Mouse (Mus musculus): ENCODE results near the gene Gins2.
A peak's percentile ranks its signal among the peaks of the same experiment; 100 is the strongest.

The Gins2 gene

DNA sequence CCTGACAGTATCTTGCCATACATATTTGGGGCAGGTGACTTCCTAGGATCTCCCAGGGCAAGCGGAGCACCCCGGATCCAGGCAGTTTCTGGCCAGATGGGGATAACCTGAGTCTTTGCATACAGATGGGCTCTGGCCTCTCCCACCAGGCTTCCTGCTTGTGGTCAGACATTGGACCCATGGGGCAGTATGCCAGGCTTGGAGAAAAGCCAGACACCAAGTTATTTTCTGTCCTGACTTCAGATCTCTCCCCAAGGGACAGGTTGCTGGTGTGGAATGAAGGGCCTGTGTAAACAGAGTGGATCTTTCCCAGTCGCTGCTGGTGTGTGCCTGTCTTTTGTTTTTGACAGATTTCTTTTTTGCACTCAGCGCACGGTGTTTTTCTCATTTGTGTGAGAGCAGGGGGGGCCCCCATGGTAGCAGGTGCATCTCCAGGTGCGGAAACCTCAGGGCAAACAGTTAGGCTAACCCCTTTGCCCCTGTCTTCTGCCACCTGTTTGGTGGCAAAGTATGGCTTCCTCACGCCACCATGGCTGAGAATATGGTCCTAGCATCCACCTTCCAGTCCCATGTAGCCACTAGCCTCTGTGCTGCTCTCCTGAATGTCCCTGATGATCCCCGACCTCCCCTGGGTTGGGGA, 45.6 kb downstream of the Gins2 start:
- no peak for DNase-seq

GRCm38 (mm10) chr8:120542995-120543394, 46.1 kb downstream of the Gins2 start:
- no peak for DNase-seq

GRCm38 (mm10) chr8:120539775-120540625, 49.1 kb downstream of the Gins2 start:
- no peak for DNase-seq

DNA sequence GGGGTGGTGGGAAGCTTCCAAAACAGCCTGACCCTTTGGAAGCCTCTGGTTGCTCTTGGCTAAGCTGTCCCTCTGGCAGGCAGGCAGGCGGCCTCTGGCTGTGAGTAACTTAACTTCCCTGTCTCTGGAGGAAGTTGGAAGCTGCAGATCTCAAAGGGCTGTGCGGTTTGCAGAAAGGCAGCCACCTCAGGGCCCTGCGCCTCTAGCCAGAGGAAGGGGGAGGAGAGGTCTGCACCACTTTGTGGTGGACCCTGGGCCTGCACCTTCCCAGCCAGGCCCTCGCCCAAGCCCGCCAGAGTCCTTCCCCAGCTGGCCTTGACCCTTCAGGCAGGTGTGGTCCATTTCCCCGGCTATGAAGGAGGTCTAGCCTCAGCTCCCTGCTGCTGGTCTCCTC, 49.7 kb downstream of the Gins2 start:
- DNase-seq = no peak

- DNase-seq = peak; percentile 77
Observed at GRCm38 (mm10) chr8:120538397-120539240, 50.5 kb downstream of the Gins2 start.

GRCm38 (mm10) chr8:120537818-120538396, 51.2 kb downstream of the Gins2 start:
- peak; percentile 80 for DNase-seq

GRCm38 (mm10) chr8:120537207-120537817, 51.8 kb downstream of the Gins2 start:
- peak; percentile 70 for DNase-seq

DNA sequence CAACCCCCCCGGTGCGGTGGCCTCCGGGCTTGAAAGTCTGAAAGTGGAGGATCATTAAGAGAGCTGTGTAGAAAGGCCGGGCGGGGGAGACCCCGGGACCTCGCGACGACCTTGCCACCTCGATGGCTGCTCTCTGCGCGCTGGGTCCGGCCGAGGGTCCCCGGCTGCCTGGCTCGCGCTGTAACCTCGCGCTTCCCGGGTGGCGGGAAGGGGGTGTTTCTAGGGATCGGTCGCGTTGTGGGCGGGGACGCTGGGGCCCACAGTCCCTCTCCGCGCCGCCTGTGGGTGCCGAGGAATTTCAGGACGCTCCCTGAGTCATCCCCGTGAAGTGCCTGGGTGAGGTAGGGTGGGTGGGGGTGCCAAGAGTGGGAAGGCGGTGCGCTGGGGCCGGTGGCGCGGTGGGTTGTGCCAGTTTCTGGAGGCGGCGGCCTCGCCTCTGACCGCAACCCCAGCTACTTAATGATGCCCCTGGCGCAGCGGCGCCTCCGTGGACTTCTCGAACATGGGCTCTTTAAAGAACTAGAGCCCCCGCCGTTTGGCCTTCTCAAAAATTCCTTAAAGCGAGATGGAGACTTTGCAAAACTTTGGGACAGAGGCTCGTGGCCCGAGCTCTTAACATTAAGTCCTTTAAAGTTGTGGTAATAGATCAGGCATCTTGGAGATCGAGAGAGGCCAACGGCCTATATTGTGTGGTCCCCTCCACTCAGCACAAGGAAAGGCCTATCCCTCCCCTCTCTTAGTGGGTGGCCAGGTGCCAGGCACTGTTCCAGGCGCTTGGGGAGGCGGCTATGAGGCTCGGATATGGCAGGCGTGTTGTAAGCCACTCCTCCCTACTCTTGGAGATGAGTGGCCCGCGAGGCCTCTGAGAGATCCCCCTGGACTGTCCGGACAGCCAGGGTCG, 52.5 kb downstream of the Gins2 start:
- peak; percentile 70 for DNase-seq

DNA sequence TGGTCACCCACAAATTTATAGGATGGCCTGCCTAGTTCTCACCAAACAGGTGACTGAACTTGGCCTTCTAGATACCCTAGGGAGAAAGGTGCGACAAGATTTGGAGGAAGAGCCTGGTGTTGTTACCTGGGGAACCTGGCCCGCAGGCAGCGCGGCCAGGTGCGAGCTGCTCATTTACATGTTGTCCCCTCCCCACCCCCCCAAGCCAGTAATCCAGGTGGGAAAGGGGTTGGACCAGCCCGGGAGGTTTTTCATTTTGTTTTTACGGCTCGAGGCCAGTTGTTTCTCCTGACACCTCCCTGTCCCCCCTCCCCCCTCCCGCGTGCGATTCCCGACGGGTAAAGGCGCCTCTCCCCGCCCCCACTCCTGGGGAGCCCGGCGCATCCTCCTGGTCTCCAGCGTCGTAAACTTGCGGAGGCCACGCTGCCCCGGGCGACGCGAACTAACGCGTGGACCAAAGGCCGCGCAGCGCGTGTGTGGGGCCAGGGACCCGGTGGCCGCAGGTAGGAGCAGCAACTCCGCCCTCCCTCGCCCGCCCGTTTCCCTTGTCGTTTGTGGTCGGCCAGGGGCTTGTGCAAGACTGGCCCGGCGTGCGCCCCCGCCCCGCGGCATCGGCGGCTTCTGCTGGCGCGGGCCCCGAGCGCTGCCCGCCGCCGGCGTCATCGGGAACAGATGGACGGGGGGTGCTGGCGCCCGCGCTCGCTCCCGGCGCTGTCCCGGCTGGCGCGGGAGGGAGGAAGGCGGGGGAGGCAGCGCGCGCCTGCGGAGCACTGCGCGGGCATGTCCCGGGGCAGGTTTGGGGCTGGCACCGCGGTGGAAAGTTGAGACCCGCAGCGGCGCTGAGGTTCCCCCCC, 53.4 kb downstream of the Gins2 start:
- peak; percentile 86 for DNase-seq

- DNase-seq = peak; percentile 76
Observed at GRCm38 (mm10) chr8:120534504-120535368, 54.4 kb downstream of the Gins2 start.

DNA sequence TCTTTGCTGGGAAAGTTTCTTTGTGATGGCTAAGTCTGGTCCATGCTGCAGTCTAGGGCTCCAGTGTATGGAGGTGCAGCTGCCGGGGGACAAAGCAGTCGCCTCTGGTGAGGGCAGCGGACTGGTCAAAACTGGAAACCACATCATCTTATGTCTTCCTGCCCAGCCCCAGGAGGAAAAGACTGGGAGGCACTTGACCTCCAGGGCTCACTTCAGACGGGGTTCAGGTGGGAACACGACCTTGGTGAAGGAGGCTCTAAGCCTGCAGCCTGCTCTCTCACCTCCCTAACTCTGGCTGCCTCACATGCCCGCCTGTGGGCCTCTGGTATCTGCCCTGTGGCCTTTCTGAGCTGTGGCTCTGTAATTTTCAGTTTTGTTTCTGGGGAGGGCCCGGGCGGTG, 55.0 kb downstream of the Gins2 start:
- no peak for DNase-seq

GRCm38 (mm10) chr8:120533380-120533779, 55.7 kb downstream of the Gins2 start:
- no peak for DNase-seq

- no peak for DNase-seq
Observed at GRCm38 (mm10) chr8:120532517-120533215, 56.4 kb downstream of the Gins2 start.

- no peak for DNase-seq
Observed at GRCm38 (mm10) chr8:120531775-120532516, 57.2 kb downstream of the Gins2 start.

GRCm38 (mm10) chr8:120530954-120531656, 58.0 kb downstream of the Gins2 start:
- DNase-seq = no peak

DNA sequence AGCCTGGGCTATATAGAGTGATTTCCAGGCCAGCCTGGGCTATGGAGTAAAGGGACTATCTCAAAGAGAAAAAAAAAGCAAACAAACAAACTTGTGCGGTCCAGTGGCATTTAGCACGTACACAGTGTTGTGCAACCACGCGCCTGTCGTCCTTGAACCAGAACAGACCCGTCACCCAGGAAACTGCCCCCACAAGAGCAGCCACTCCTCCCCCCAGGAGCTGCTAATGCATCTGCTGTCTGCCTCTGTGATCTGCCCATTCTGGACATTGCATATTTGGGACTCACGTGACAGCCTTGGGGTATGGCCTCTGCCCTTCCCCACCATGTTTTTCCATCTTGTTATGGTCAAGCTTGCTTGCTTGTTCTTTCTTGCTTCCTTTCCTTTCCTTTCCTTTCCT, 59.9 kb downstream of the Gins2 start:
- DNase-seq = no peak
